Comparison of ENCODE assay signal across 14 mouse cellular contexts in the genomic region with DNA sequence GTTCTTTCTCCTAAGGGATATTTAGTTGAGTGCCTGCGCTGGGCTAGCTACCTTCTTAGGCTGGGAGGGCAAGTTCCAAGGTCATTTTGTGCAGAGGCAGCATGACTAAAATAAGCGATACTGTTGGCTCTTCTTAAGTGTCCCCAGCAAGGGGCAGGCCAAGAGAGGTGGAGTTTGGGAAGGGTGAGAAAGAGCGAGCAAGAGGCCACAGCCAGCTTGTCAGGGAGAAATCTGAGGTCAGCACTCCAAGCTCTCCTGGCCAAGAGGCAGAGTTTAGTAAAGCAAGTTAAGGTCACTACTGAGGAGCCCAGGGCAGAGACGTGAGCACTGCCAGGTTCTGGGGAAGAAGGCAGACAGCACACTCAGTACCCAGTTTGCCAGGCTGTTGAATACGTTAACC. TPM values are rescaled to one million over a fixed set of nuclear protein-coding genes. Genes with fewer than 3 reads are reported as not detected.
DNase-seq lines count a peak whose midpoint lies in the region; ATAC-seq and TF ChIP-seq lines count a peak whose summit lies in the region.
"Had no signal": no experiment of that assay in that cellular context is flagged by ENCODE, and none has a peak within 500 bp of the region (broad histone marks: within the 10 kb centered on the region; RNA-seq: fewer than 3 reads in every experiment).

No protein-coding gene starts in this region.

- no peak overlapping the region for H3K27ac ChIP-seq in kidney, adult 2 months (ENCODE audit: insufficient read depth, low read depth, low read length)
- no peak overlapping the region for H3K27ac ChIP-seq in kidney, embryonic 15.5 days
- peak overlapping the region; percentile 91 for H3K27ac ChIP-seq in gastrocnemius, adult 2 months
- H3K27ac ChIP-seq in heart, embryonic 12.5 days (ENCODE audit: poor library complexity, severe bottlenecking): peak overlapping the region; percentile 59; the same call in 1 of the 2 replicates
- H3K27ac ChIP-seq in olfactory bulb, adult 2 months (ENCODE audit: insufficient read depth, low read depth, low read length): 0 out of 2 replicates have a peak overlapping the region, but pooled peaks have one; percentile 16
- H3K27ac ChIP-seq: embryonic facial prominence, embryonic 12.5 days; forebrain, embryonic 10.5 days; layer of hippocampus, adult 2 months; liver, embryonic 15.5 days; macrophage had no signal

- H3K9ac ChIP-seq in kidney, embryonic 15.5 days: no peak overlapping the region
- H3K9ac ChIP-seq in heart, embryonic 12.5 days: no peak overlapping the region
- H3K9ac ChIP-seq: embryonic facial prominence, embryonic 12.5 days; liver, embryonic 15.5 days had no signal

- H3K4me1 ChIP-seq in kidney, adult 2 months (ENCODE audit: control insufficient read depth, insufficient read depth, low read length): no peaks in the 10 kb centered on the region
- 0 out of 2 replicates have a peak, but pooled peaks cover 4% of the 10 kb centered on the region for H3K4me1 ChIP-seq in kidney, embryonic 15.5 days
- peaks cover 10% of the 10 kb centered on the region for H3K4me1 ChIP-seq in heart, embryonic 12.5 days (replicated peaks)
- H3K4me1 ChIP-seq in olfactory bulb, adult 2 months (ENCODE audit: control insufficient read depth, insufficient read depth, low read length): peaks cover 7% of the 10 kb centered on the region
- H3K4me1 ChIP-seq: embryonic facial prominence, embryonic 12.5 days; forebrain, embryonic 10.5 days; liver, embryonic 15.5 days had no signal

- H3K4me3 ChIP-seq in kidney, adult 2 months (ENCODE audit: insufficient read depth, low read depth, low read length): no peak overlapping the region
- H3K4me3 ChIP-seq in kidney, embryonic 15.5 days (replicated peaks): no peak overlapping the region
- peak overlapping the region; percentile 55 for H3K4me3 ChIP-seq in gastrocnemius, adult 2 months
- no peak overlapping the region for H3K4me3 ChIP-seq in heart, embryonic 12.5 days
- no peak overlapping the region for H3K4me3 ChIP-seq in olfactory bulb, adult 2 months (ENCODE audit: insufficient read depth, low read depth, low read length)
- H3K4me3 ChIP-seq: embryonic facial prominence, embryonic 12.5 days; forebrain, embryonic 10.5 days; layer of hippocampus, adult 2 months; liver, embryonic 15.5 days had no signal

- 44% methylated on average over 5 of the region's 5 CpGs for WGBS in kidney, adult 2 months
- 75% methylated on average over 5 of the region's 5 CpGs for WGBS in kidney, embryonic 15.5 days
- WGBS in heart, embryonic 12.5 days: 46% methylated on average over 5 of the region's 5 CpGs
- WGBS in olfactory bulb, adult 2 months: 81% methylated on average over 5 of the region's 5 CpGs

- peaks cover 1% of the 10 kb centered on the region; the same call in 1 of the 2 replicates for H3K9me3 ChIP-seq in kidney, embryonic 15.5 days (replicated peaks)
- peaks cover 4% of the 10 kb centered on the region for H3K9me3 ChIP-seq in heart, embryonic 12.5 days (replicated peaks)
- H3K9me3 ChIP-seq: liver, embryonic 15.5 days had no signal

- no peaks in the 10 kb centered on the region for H3K36me3 ChIP-seq in kidney, adult 2 months (ENCODE audit: control insufficient read depth, insufficient read depth, low read length)
- H3K36me3 ChIP-seq in kidney, embryonic 15.5 days: no peaks in the 10 kb centered on the region
- no peaks in the 10 kb centered on the region for H3K36me3 ChIP-seq in heart, embryonic 12.5 days
- H3K36me3 ChIP-seq: embryonic facial prominence, embryonic 12.5 days; forebrain, embryonic 10.5 days; liver, embryonic 15.5 days had no signal

- no peak overlapping the region for H3K4me2 ChIP-seq in kidney, embryonic 15.5 days
- no peak overlapping the region for H3K4me2 ChIP-seq in heart, embryonic 12.5 days
- H3K4me2 ChIP-seq: embryonic facial prominence, embryonic 12.5 days; liver, embryonic 15.5 days had no signal

- no peaks in the 10 kb centered on the region for H3K27me3 ChIP-seq in kidney, adult 2 months (replicated peaks; ENCODE audit: control insufficient read depth, insufficient read depth, low read length)
- H3K27me3 ChIP-seq in kidney, embryonic 15.5 days: no peaks in the 10 kb centered on the region
- no peaks in the 10 kb centered on the region for H3K27me3 ChIP-seq in heart, embryonic 12.5 days (replicated peaks)
- H3K27me3 ChIP-seq: embryonic facial prominence, embryonic 12.5 days; liver, embryonic 15.5 days had no signal

- TF ChIP-seq CTCF in kidney, adult 2 months (conservative IDR thresholded peaks at IDR 0.05; ENCODE audit: insufficient read depth, insufficient read length, low read depth, low read length): no peak
- TF ChIP-seq CTCF in gastrocnemius, adult 2 months (IDR thresholded peaks at IDR 0.05): no peak
- no peak for TF ChIP-seq CTCF in olfactory bulb, adult 2 months (IDR thresholded peaks at IDR 0.05; ENCODE audit: insufficient read depth, low read depth, low read length)

- no peak for ATAC-seq in kidney, embryonic 15.5 days (replicated peaks; ENCODE audit: low FRiP score)
- no peak for ATAC-seq in heart, embryonic 12.5 days (ENCODE audit: insufficient number of reproducible peaks, low FRiP score)

- peak; percentile 47 for DNase-seq in kidney, adult 2 months
- peak; percentile 85 for DNase-seq in gastrocnemius, adult 2 months
- no peak for DNase-seq in left cerebral cortex, adult 11 months (ENCODE audit: low spot score)
- DNase-seq in lung, postnatal 36 days: no peak
- DNase-seq in T-cell, adult 2 months (ENCODE audit: low spot score): no peak
- DNase-seq: cerebellum, postnatal 25 days had no signal

- TF ChIP-seq POLR2A in kidney, adult 2 months (IDR thresholded peaks at IDR 0.05; ENCODE audit: low read depth, low read length): no peak
- no peak for TF ChIP-seq POLR2A in olfactory bulb, adult 2 months (IDR thresholded peaks at IDR 0.05; ENCODE audit: insufficient read depth, low read depth, low read length)

- intact Hi-C loops in gastrocnemius, adult 2 months (cut with DNase I): loop anchor here (5.0 kb wide), 1 partner anchor 40 kb away; no protein-coding TSS in a partner anchor

RNA-seq across cellular contexts. Expression of gene Ankrd28, which starts 41.7 kb away (rescaled TPM):
- polyA plus RNA-seq in kidney, adult 2 months (2012; rRNA removed): 7.0 and 7.5 TPM in 2 replicates
- 7.3 and 8.4 TPM in 2 replicates for polyA plus RNA-seq in kidney, embryonic 15.5 days (2015; fragmentation: Nextera tagmentation; extraction: Ambion mirVana)
- total RNA-seq in gastrocnemius, adult 2 months (2021): 10 to 100 TPM; 41.3 to 51.4 TPM
- polyA plus RNA-seq in heart, embryonic 12.5 days (2016; fragmentation: Nextera tagmentation; extraction: Ambion mirVana): 8.8 and 11.7 TPM in 2 replicates
- polyA plus RNA-seq in olfactory bulb, adult 2 months (2012; ENCODE audit: insufficient read depth, insufficient read length, low replicate concordance, missing spikeins): not detected in 2 replicates

Comparison
In these comparisons a context has a peak if more than half of its experiments do, and no peak if none do; other contexts are left out.
1. DNase-seq: peak in kidney, adult 2 months (single experiment) and gastrocnemius, adult 2 months (single experiment); none in left cerebral cortex, adult 11 months (single experiment), lung, postnatal 36 days (single experiment) and T-cell, adult 2 months (single experiment).
2. H3K27ac ChIP-seq: peak in gastrocnemius, adult 2 months (single experiment), heart, embryonic 12.5 days (single experiment) and olfactory bulb, adult 2 months (single experiment); none in kidney, adult 2 months (single experiment) and kidney, embryonic 15.5 days (single experiment).